In the genomic region with DNA sequence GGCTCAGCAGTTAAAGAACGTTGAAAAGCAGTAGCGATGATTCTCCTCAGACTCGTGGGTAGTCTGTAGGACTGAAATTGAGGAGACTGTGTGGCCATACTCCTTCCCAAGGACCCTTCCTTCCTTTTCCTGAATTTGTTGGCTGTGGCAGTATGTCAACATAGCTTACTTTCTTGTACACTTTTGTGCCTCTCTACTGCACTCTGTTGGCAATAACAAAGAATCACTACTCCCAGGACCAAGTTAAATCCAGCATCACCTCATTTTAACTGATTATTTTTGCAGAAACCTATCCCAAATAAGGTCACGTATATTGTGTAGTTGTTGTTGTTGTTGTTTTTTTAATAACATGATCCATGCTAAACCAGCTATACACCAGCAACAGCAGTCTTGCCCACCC, we compare ENCODE assay signal across 16 mouse cellular contexts. TPM values are rescaled to one million over a fixed set of nuclear protein-coding genes. Genes with fewer than 3 reads are reported as not detected.
DNase-seq lines count a peak whose midpoint lies in the region; ATAC-seq and TF ChIP-seq lines count a peak whose summit lies in the region.
"Had no signal": no experiment of that assay in that cellular context is flagged by ENCODE, and none has a peak within 500 bp of the region (broad histone marks: within the 10 kb centered on the region; RNA-seq: fewer than 3 reads in every experiment).

No protein-coding gene starts in this region.

- WGBS in intestine, postnatal 0 days, result 88% methylated on average over 4 of the region's 4 CpGs
- WGBS in intestine, embryonic 15.5 days, result 95% methylated on average over 4 of the region's 4 CpGs

- no peak overlapping the region for H3K4me2 ChIP-seq in intestine, postnatal 0 days (replicated peaks; ENCODE audit: low read depth)
- H3K4me2 ChIP-seq in intestine, embryonic 15.5 days (replicated peaks), result no peak overlapping the region
- H3K4me2 ChIP-seq: limb, embryonic 15.5 days; midbrain, embryonic 12.5 days had no signal

- no peak overlapping the region for H3K4me3 ChIP-seq in intestine, postnatal 0 days (ENCODE audit: low read depth, low read length)
- H3K4me3 ChIP-seq in intestine, embryonic 15.5 days (replicated peaks), result no peak overlapping the region
- H3K4me3 ChIP-seq: erythroblast, embryonic 14.5 days; limb, embryonic 15.5 days; midbrain, embryonic 12.5 days had no signal

- peak; percentile 8 for DNase-seq in CD4-positive, CD25-positive, alpha-beta regulatory T cell, adult 2 months (ENCODE audit: low read depth, low spot score)
- DNase-seq in 3T3-L1 (ENCODE audit: low read depth, low spot score), result peak; percentile 33
- DNase-seq in R1 (ENCODE audit: low read depth, low spot score), result peak; percentile 63
- DNase-seq in ovary, postnatal 36 days (ENCODE audit: low spot score), result no peak
- no peak for DNase-seq in layer of hippocampus, postnatal 36 days
- DNase-seq: adrenal gland, adult 8-10 months; cerebellum, adult 9-11 months; kidney, adult 11 months; kidney, postnatal 36 days; thymus, postnatal 4 days had no signal

- no peaks in the 10 kb centered on the region for H3K4me1 ChIP-seq in intestine, postnatal 0 days (replicated peaks; ENCODE audit: control insufficient read depth, insufficient read depth, low read length)
- no peaks in the 10 kb centered on the region for H3K4me1 ChIP-seq in intestine, embryonic 15.5 days (replicated peaks)
- H3K4me1 ChIP-seq: limb, embryonic 15.5 days; midbrain, embryonic 12.5 days had no signal

- no peak for ATAC-seq in CD4-positive, CD25-positive, alpha-beta regulatory T cell, adult 4 months
- no peak for ATAC-seq in intestine, postnatal 0 days
- no peak for ATAC-seq in intestine, embryonic 15.5 days

- no peak overlapping the region for H3K9ac ChIP-seq in intestine, postnatal 0 days (ENCODE audit: low read depth, low read length)
- H3K9ac ChIP-seq in intestine, embryonic 15.5 days, result no peak overlapping the region
- H3K9ac ChIP-seq: limb, embryonic 15.5 days; midbrain, embryonic 12.5 days had no signal

- H3K27me3 ChIP-seq in intestine, postnatal 0 days (replicated peaks; ENCODE audit: control insufficient read depth, insufficient read depth, low read length), result no peaks in the 10 kb centered on the region
- H3K27me3 ChIP-seq in intestine, embryonic 15.5 days (replicated peaks), result no peaks in the 10 kb centered on the region
- H3K27me3 ChIP-seq: limb, embryonic 15.5 days; midbrain, embryonic 12.5 days had no signal

- no peaks in the 10 kb centered on the region for H3K9me3 ChIP-seq in intestine, postnatal 0 days (ENCODE audit: control insufficient read depth)
- H3K9me3 ChIP-seq in intestine, embryonic 15.5 days, result no peaks in the 10 kb centered on the region
- H3K9me3 ChIP-seq: limb, embryonic 15.5 days; midbrain, embryonic 12.5 days had no signal

- TF ChIP-seq CTCF in intestine, postnatal 0 days (IDR thresholded peaks at IDR 0.05; ENCODE audit: low read depth), result peak; percentile 56

- no peak overlapping the region for H3K27ac ChIP-seq in intestine, postnatal 0 days (ENCODE audit: low read depth, low read length)
- H3K27ac ChIP-seq in intestine, embryonic 15.5 days, result no peak overlapping the region
- H3K27ac ChIP-seq: limb, embryonic 15.5 days; midbrain, embryonic 12.5 days had no signal

- peaks cover 63% of the 10 kb centered on the region for H3K36me3 ChIP-seq in intestine, postnatal 0 days (ENCODE audit: control insufficient read depth, insufficient read depth)
- peaks cover 32% of the 10 kb centered on the region for H3K36me3 ChIP-seq in intestine, embryonic 15.5 days

RNA-seq across cellular contexts. Expression of a gene that starts 25.3 kb away (rescaled TPM):
- 10 to 100 TPM; 31.7 to 40.8 TPM for polyA plus RNA-seq in CD4-positive, CD25-positive, alpha-beta regulatory T cell, adult 4 months (2017; shearing (Covaris generic))
- polyA plus RNA-seq in intestine, postnatal 0 days (2015; fragmentation: Nextera tagmentation; extraction: Ambion mirVana), result 14.7 and 16.3 TPM in 2 replicates
- polyA plus RNA-seq in intestine, embryonic 15.5 days (2015; fragmentation: Nextera tagmentation; extraction: Ambion mirVana), result 32.5 and 35.2 TPM in 2 replicates
- total RNA-seq in layer of hippocampus, postnatal 36 days (2021), result 10 to 100 TPM; 22.8 to 23.9 TPM

RNA-seq across cellular contexts. Expression of a gene that starts 56.8 kb away (rescaled TPM):
- 10 to 100 TPM; 31.1 to 45.6 TPM for polyA plus RNA-seq in CD4-positive, CD25-positive, alpha-beta regulatory T cell, adult 4 months (2017; shearing (Covaris generic))
- polyA plus RNA-seq in intestine, postnatal 0 days (2015; fragmentation: Nextera tagmentation; extraction: Ambion mirVana), result 36.6 and 39.2 TPM in 2 replicates
- polyA plus RNA-seq in intestine, embryonic 15.5 days (2015; fragmentation: Nextera tagmentation; extraction: Ambion mirVana), result 47.2 and 55.5 TPM in 2 replicates
- 10 to 100 TPM; 27.4 to 28.1 TPM for total RNA-seq in layer of hippocampus, postnatal 36 days (2021)

Comparison
In these comparisons a context has a peak if more than half of its experiments do, and no peak if none do; other contexts are left out.
1. DNase-seq: peak in CD4-positive, CD25-positive, alpha-beta regulatory T cell, adult 2 months (single experiment), 3T3-L1 (single experiment) and R1 (single experiment); none in ovary, postnatal 36 days (single experiment) and layer of hippocampus, postnatal 36 days (0 of 2).